Mouse (Mus musculus) MEL-GATA-1-ER (cell line): ENCODE measurements around the gene Samd4b.
"Not testable (repeated sequence)": the region's sequence is repeated elsewhere in the genome, so short reads cannot be mapped to it uniquely, and the experiment has no call there.

Source experiments
- DNase-seq: peaks from one replicate; pipeline ENCODE4 v3.0.0-alpha.2; 2012; ENCODE audit warnings: low read depth; ENCODE audit errors: extremely low read depth

Gene Samd4b

GRCm38 (mm10) chr7:28562951-28563350, 35.0 kb downstream of the Samd4b start:
- DNase-seq, result no peak

GRCm38 (mm10) chr7:28562371-28562770, 35.6 kb downstream of the Samd4b start:
- no peak for DNase-seq

- DNase-seq, result no peak
Measured at GRCm38 (mm10) chr7:28561967-28562366, 36.0 kb downstream of the Samd4b start.

GRCm38 (mm10) chr7:28560856-28561255, 37.1 kb downstream of the Samd4b start:
- no peak for DNase-seq

GRCm38 (mm10) chr7:28558486-28558885, 39.5 kb downstream of the Samd4b start:
- no peak for DNase-seq

- no peak for DNase-seq
Measured at GRCm38 (mm10) chr7:28557708-28558107, 40.2 kb downstream of the Samd4b start.

- no peak for DNase-seq
Measured at GRCm38 (mm10) chr7:28557069-28557468, 40.9 kb downstream of the Samd4b start.

- no peak for DNase-seq
Measured at GRCm38 (mm10) chr7:28555939-28556535, 41.9 kb downstream of the Samd4b start.

GRCm38 (mm10) chr7:28553076-28553475, 44.9 kb downstream of the Samd4b start:
- DNase-seq, result no peak

GRCm38 (mm10) chr7:28547628-28548027, 50.3 kb downstream of the Samd4b start:
- peak; percentile 15 for DNase-seq

- no peak for DNase-seq
Measured at GRCm38 (mm10) chr7:28547154-28547553, 50.8 kb downstream of the Samd4b start, which contains the start of gene Nccrp1. Gene Nccrp1, minus strand, starts transcription at chr7:28547254.

- no peak for DNase-seq
Measured at GRCm38 (mm10) chr7:28546649-28547048, 51.3 kb downstream of the Samd4b start.

GRCm38 (mm10) chr7:28545891-28546210, 52.1 kb downstream of the Samd4b start:
- DNase-seq, result no peak

GRCm38 (mm10) chr7:28545048-28545890, 52.7 kb downstream of the Samd4b start:
- no peak for DNase-seq

- DNase-seq, result no peak
Measured at GRCm38 (mm10) chr7:28544051-28544601, 53.8 kb downstream of the Samd4b start.

GRCm38 (mm10) chr7:28540526-28540925, 57.4 kb downstream of the Samd4b start, which contains the start of gene Sycn:
Gene Sycn, plus strand, starts transcription at chr7:28540885.
- DNase-seq, result no peak

GRCm38 (mm10) chr7:28538886-28539285, 59.1 kb downstream of the Samd4b start:
- DNase-seq, result peak; percentile 61

GRCm38 (mm10) chr7:28532005-28532404, 65.9 kb downstream of the Samd4b start:
- DNase-seq, result no peak

GRCm38 (mm10) chr7:28527922-28528719, 69.8 kb downstream of the Samd4b start:
- peak; percentile 28 for DNase-seq

- not testable (repeated sequence) for DNase-seq
Measured at GRCm38 (mm10) chr7:28522536-28522935, 75.4 kb downstream of the Samd4b start, which contains the start of gene Ifnl3. Gene Ifnl3, plus strand, starts transcription at chr7:28522836.

- no peak for DNase-seq
Measured at GRCm38 (mm10) chr7:28511441-28511840, 86.5 kb downstream of the Samd4b start.
